In genomic region chrX:137190122-137190521, GRCm38 (mm10) we compare ENCODE assay signal across 22 mouse cellular contexts.
A peak's percentile ranks its signal among the peaks of the same experiment; 100 is the strongest.
DNase-seq lines count a peak whose midpoint lies in the region; TF ChIP-seq lines count a peak whose summit lies in the region.
"Had no signal": no experiment of that assay in that cellular context is flagged by ENCODE, and none has a peak within 500 bp of the region (broad histone marks: within the 10 kb centered on the region; RNA-seq: fewer than 3 reads in every experiment).

No protein-coding gene starts in this region.

- no peak for DNase-seq in heart, adult 2 months
- no peak for DNase-seq in heart, adult 8-10 months (ENCODE audit: low spot score)
- DNase-seq in left cerebral cortex, adult 11 months (ENCODE audit: low spot score) = peak; percentile 5
- DNase-seq in left cerebral cortex, adult 18-20 months (ENCODE audit: low spot score in 2 of 2) = no peak
- no peak for DNase-seq in CH12.LX (ENCODE audit: extremely low read depth)
- DNase-seq in brain, adult 2 months (ENCODE audit: low read depth, low spot score) = peak; percentile 21
- DNase-seq in thymus, postnatal 4 days = no peak
- DNase-seq in thymus, postnatal 0 days (ENCODE audit: low spot score) = no peak
- DNase-seq: adrenal gland, postnatal 36 days; cerebellum, adult 9-10 months; heart, postnatal 10 days; liver, embryonic 13.5 days; lung, embryonic 14.5 days; lung, postnatal 36 days; right cerebral cortex, adult 18-20 months had no signal

- H3K27ac ChIP-seq in heart, adult 2 months = no peak overlapping the region
- no peak overlapping the region for H3K27ac ChIP-seq in CH12.LX (ENCODE audit: insufficient read depth, low read depth)
- H3K27ac ChIP-seq: hindbrain, embryonic 13.5 days; intestine, embryonic 15.5 days; kidney, embryonic 15.5 days; limb, embryonic 13.5 days; liver, embryonic 13.5 days; neural tube, embryonic 13.5 days had no signal

- no peaks in the 10 kb centered on the region for H3K36me3 ChIP-seq in heart, adult 2 months (ENCODE audit: control insufficient read depth, insufficient read depth, low read length)
- no peaks in the 10 kb centered on the region for H3K36me3 ChIP-seq in CH12.LX (replicated peaks in 1 of 2; ENCODE audit: control insufficient read depth in 1 of 2, insufficient read depth in 1 of 2, low read length in 1 of 2)
- H3K36me3 ChIP-seq: G1E; hindbrain, embryonic 13.5 days; intestine, embryonic 15.5 days; kidney, embryonic 15.5 days; limb, embryonic 13.5 days; liver, embryonic 13.5 days; neural tube, embryonic 13.5 days had no signal

- no peak overlapping the region for H3K9ac ChIP-seq in heart, adult 2 months (ENCODE audit: low read depth, low read length)
- H3K9ac ChIP-seq in CH12.LX (ENCODE audit: insufficient read depth, low read depth) = no peak overlapping the region
- H3K9ac ChIP-seq: hindbrain, embryonic 13.5 days; intestine, embryonic 15.5 days; kidney, embryonic 15.5 days; limb, embryonic 13.5 days; liver, embryonic 13.5 days; lung, embryonic 14.5 days; neural tube, embryonic 13.5 days had no signal

- no peaks in the 10 kb centered on the region for H3K4me1 ChIP-seq in heart, adult 2 months (ENCODE audit: control insufficient read depth, insufficient read depth, low read length)
- H3K4me1 ChIP-seq in CH12.LX (ENCODE audit: control insufficient read depth in 1 of 2, insufficient read depth in 2 of 2) = no peaks in the 10 kb centered on the region
- H3K4me1 ChIP-seq: hindbrain, embryonic 13.5 days; intestine, embryonic 15.5 days; kidney, embryonic 15.5 days; limb, embryonic 13.5 days; liver, embryonic 13.5 days; neural tube, embryonic 13.5 days had no signal

- H3K4me3 ChIP-seq in heart, adult 2 months = no peak overlapping the region
- H3K4me3 ChIP-seq in CH12.LX (replicated peaks in 1 of 3; ENCODE audit: low read depth in 2 of 3, low read length in 2 of 3, poor library complexity in 1 of 3) = no peak overlapping the region
- H3K4me3 ChIP-seq: hindbrain, embryonic 13.5 days; intestine, embryonic 15.5 days; kidney, embryonic 15.5 days; limb, embryonic 13.5 days; liver, embryonic 13.5 days; neural tube, embryonic 13.5 days had no signal

- 0 out of 2 replicates have a peak, but pooled peaks have one; percentile 3 for TF ChIP-seq CTCF in heart, adult 2 months (IDR thresholded peaks at IDR 0.05)
- no peak for TF ChIP-seq CTCF in CH12.LX (conservative IDR thresholded peaks at IDR 0.05 in 1 of 2, IDR thresholded peaks at IDR 0.05 in 1 of 2; ENCODE audit: low read depth in 2 of 2, low read length in 2 of 2)

- TF ChIP-seq POLR2A in heart, adult 2 months (IDR thresholded peaks at IDR 0.05; ENCODE audit: insufficient read depth, low read depth, low read length) = no peak
- no peak for TF ChIP-seq POLR2A in CH12.LX (IDR thresholded peaks at IDR 0.05; ENCODE audit: low read depth, low read length)

- no peaks in the 10 kb centered on the region for H3K9me3 ChIP-seq in CH12.LX (replicated peaks; ENCODE audit: low read length)
- H3K9me3 ChIP-seq: G1E; hindbrain, embryonic 13.5 days; intestine, embryonic 15.5 days; kidney, embryonic 15.5 days; limb, embryonic 13.5 days; liver, embryonic 13.5 days; neural tube, embryonic 13.5 days had no signal

- H3K79me2 ChIP-seq in heart, adult 2 months (replicated peaks; ENCODE audit: control insufficient read depth, insufficient read depth, low read length) = no peaks in the 10 kb centered on the region
- no peaks in the 10 kb centered on the region for H3K79me2 ChIP-seq in CH12.LX (replicated peaks; ENCODE audit: control insufficient read depth, extremely low read depth, insufficient read depth, poor library complexity, severe bottlenecking)

- intact Hi-C loops in heart, adult 2 months (cut with DNase I) = no loop called here

- TF ChIP-seq RAD21 in CH12.LX (IDR thresholded peaks at IDR 0.05; ENCODE audit: low read depth, low read length) = peak; percentile 13

- 32% methylated on average over 1 of the region's 1 CpGs for WGBS in heart, adult 2 months

- dilution Hi-C loops in CH12.LX (cut with MboI; ENCODE audit: extremely low pct_ligation_motif_present, extremely low pct_unique_long_range_greater_than_20kb, low sequenced_read_pairs) = no loop called here

- in situ Hi-C loops in CH12.LX (cut with MboI; ENCODE audit: low pct_ligation_motif_present, low pct_unique_long_range_greater_than_20kb, low sequenced_read_pairs) = no loop called here

- no peaks in the 10 kb centered on the region for H3K27me3 ChIP-seq in heart, adult 2 months (ENCODE audit: control insufficient read depth, insufficient read depth, low read length)
- H3K27me3 ChIP-seq in CH12.LX (replicated peaks) = no peaks in the 10 kb centered on the region
- H3K27me3 ChIP-seq: hindbrain, embryonic 13.5 days; intestine, embryonic 15.5 days; limb, embryonic 13.5 days; liver, embryonic 13.5 days; neural tube, embryonic 13.5 days had no signal

- no peak overlapping the region for H3K4me2 ChIP-seq in CH12.LX (ENCODE audit: insufficient read depth, low read depth, poor library complexity, severe bottlenecking)
- H3K4me2 ChIP-seq: heart, embryonic 11.5 days; hindbrain, embryonic 13.5 days; intestine, embryonic 15.5 days; kidney, embryonic 15.5 days; limb, embryonic 13.5 days; liver, embryonic 13.5 days; lung, embryonic 14.5 days; neural tube, embryonic 13.5 days had no signal

- TF ChIP-seq EP300 in heart, adult 2 months (IDR thresholded peaks at IDR 0.05; ENCODE audit: insufficient read depth, low read depth, low read length) = no peak
- no peak for TF ChIP-seq EP300 in CH12.LX (IDR thresholded peaks at IDR 0.05; ENCODE audit: low read length)

TF ChIP-seq in CH12.LX, 34 proteins besides CTCF, POLR2A, EP300 and RAD21:
- TF ChIP-seq MYC (IDR thresholded peaks at IDR 0.05; ENCODE audit: low read depth, low read length) = no peak
- TF ChIP-seq SIN3A (IDR thresholded peaks at IDR 0.05; ENCODE audit: low read length) = no peak
- TF ChIP-seq POLR2AphosphoS2 (IDR thresholded peaks at IDR 0.05; ENCODE audit: low read depth, low read length) = no peak
- no peak for TF ChIP-seq GABPA (IDR thresholded peaks at IDR 0.05; ENCODE audit: insufficient replicate concordance, low read depth, low read length)
- TF ChIP-seq ZC3H11A (IDR thresholded peaks at IDR 0.05; ENCODE audit: low read depth, low read length) = no peak
- no peak for TF ChIP-seq CHD1 (IDR thresholded peaks at IDR 0.05; ENCODE audit: low read depth, low read length)
- TF ChIP-seq ZNF384 (IDR thresholded peaks at IDR 0.05; ENCODE audit: low read depth, low read length) = no peak

Comparison
In these comparisons a context has a peak if more than half of its experiments do, and no peak if none do; other contexts are left out.
1. DNase-seq: peak in left cerebral cortex, adult 11 months (single experiment) and brain, adult 2 months (single experiment); none in heart, adult 2 months (0 of 2), heart, adult 8-10 months (single experiment), left cerebral cortex, adult 18-20 months (0 of 2), CH12.LX (single experiment), thymus, postnatal 4 days (single experiment) and thymus, postnatal 0 days (single experiment).